Mouse (Mus musculus): ENCODE measurements around the gene Pfkfb3. TPM values are rescaled to one million over a fixed set of nuclear protein-coding genes. Genes with fewer than 3 reads are reported as not detected.

Pfkfb3 gene
- polyA plus RNA-seq, 1 experiment from 2014 or later, result 12.6 TPM

DNA sequence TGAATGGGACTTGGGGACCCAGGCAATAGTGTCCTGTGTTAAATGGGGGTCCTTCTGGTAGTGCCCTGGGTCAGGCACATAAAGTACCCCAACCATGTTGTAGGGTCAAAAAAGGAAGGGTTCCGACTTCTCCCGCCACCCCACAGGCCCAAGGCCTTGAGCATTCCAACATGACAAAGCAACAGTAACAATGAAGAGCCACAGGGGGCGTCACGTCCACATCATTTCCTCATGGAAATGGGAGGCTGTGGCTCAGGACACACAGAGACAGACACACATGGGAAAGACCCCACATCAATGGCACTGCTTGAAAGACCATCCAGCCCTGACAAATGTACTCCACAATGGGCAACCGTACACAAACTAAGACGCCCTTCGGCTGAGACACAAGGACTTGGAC, 78.6 kb downstream of the Pfkfb3 start:
- Histone ChIP-seq H3K4me2 (no peak overlapping the region), H3K36me3 (peaks cover 95% of the 10 kb centered on the region)
- 83% methylated on average over 7 of the region's 7 CpGs for WGBS

DNA sequence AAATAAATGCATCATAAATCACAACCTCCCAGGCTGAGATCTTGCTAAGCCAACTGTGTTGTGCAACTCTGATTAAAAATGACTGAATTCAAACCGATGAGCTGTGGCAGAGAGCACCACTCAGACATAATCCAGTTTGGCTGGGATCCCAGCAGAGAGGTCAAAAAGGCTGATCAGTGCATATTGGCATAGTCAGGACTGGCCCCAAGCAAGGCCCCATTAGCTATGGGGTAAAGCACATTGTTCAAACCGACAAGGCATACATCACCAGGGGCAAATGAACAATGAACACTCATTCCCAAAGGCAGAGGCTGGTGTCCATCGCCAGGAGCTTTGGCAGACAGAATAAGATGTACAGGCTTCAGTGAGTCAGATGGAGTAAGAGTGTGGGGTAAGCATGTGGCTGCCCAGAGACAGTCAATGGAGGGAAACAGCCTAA, 89.2 kb downstream of the Pfkfb3 start:
- ATAC-seq (ENCODE audit: insufficient number of reproducible peaks, low FRiP score), result no peak
- 70% methylated on average over 3 of the region's 3 CpGs for WGBS

More for the DNA sequence above, 78.6 kb downstream of the Pfkfb3 start:
- H3K9me3 ChIP-seq (replicated peaks), result no peaks in the 10 kb centered on the region
- H3K27me3 ChIP-seq (replicated peaks), result no peaks in the 10 kb centered on the region
- no peak for ATAC-seq (ENCODE audit: insufficient number of reproducible peaks, low FRiP score)
- H3K4me3 ChIP-seq, result no peak overlapping the region
- no peak overlapping the region for H3K27ac ChIP-seq (ENCODE audit: poor library complexity, severe bottlenecking)
- H3K4me1 ChIP-seq (replicated peaks), result no peaks in the 10 kb centered on the region
- no peak overlapping the region for H3K9ac ChIP-seq

DNA sequence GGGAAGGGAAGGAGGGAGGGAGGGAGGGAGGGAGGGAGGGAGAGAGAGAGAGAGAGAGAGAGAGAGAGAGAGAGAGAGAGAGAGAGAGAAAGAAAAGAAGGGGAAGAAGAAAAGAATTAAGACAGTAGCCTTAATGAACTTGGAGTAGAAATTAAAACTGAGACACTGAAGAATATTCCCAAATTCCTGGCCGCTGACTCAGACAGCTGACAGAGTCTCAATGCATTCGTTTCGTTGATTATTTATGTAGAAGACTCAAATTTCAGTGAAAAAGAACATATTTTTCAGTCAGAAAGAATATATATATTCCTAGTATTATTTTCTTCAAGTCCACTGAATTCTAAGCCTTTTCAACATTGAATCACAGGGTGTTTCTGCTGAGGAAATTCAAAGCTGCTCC, 92.9 kb downstream of the Pfkfb3 start:
- ATAC-seq (ENCODE audit: insufficient number of reproducible peaks, low FRiP score), result no peak
- H3K36me3 ChIP-seq, result no peaks in the 10 kb centered on the region
- H3K9me3 ChIP-seq (replicated peaks), result no peaks in the 10 kb centered on the region
- H3K4me1 ChIP-seq (replicated peaks), result peaks cover 6% of the 10 kb centered on the region; the same call in 1 of the 2 replicates
- no peak overlapping the region for H3K27ac ChIP-seq (ENCODE audit: poor library complexity, severe bottlenecking)
- H3K4me3 ChIP-seq, result no peak overlapping the region
- H3K4me2 ChIP-seq, result no peak overlapping the region
- H3K27me3 ChIP-seq (replicated peaks), result no peaks in the 10 kb centered on the region
- H3K9ac ChIP-seq, result no peak overlapping the region
- 66% methylated on average over 3 of the region's 3 CpGs for WGBS

More for the DNA sequence above, 89.2 kb downstream of the Pfkfb3 start:
- H3K9me3 ChIP-seq (replicated peaks), result no peaks in the 10 kb centered on the region
- no peak overlapping the region for H3K27ac ChIP-seq (ENCODE audit: poor library complexity, severe bottlenecking)
- no peak overlapping the region for H3K9ac ChIP-seq
- 0 out of 2 replicates have a peak, but pooled peaks cover 4% of the 10 kb centered on the region for H3K36me3 ChIP-seq
- H3K4me2 ChIP-seq, result no peak overlapping the region
- no peak overlapping the region for H3K4me3 ChIP-seq
- no peaks in the 10 kb centered on the region for H3K4me1 ChIP-seq (replicated peaks)
- no peaks in the 10 kb centered on the region for H3K27me3 ChIP-seq (replicated peaks)

DNA sequence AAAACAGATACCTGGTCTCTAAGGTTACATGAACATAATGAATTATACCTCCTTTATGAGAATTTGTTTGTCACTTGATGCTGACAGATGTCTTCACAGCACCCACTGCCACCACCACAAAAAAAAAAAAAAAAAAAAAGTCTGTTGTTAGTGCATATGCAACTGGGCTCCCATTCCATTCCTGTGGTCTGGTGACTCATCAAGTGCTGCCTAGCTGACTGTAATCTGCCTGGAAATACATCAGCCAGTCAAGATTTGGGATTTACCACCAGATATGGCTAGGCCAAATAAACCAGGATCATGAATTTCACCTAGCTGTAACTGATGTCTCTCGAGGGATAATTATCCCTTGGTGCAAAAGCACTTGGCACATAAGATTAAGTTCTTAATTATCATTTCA, 95.4 kb downstream of the Pfkfb3 start:
- Histone ChIP-seq H3K4me1 (replicated peaks) (peaks cover 6% of the 10 kb centered on the region; the same call in 1 of the 2 replicates), H3K9ac (no peak overlapping the region), H3K9me3 (replicated peaks) (no peaks in the 10 kb centered on the region), H3K36me3 (no peaks in the 10 kb centered on the region), H3K27me3 (replicated peaks) (no peaks in the 10 kb centered on the region), H3K4me2 (no peak overlapping the region), H3K4me3 (no peak overlapping the region), H3K27ac (ENCODE audit: poor library complexity, severe bottlenecking) (no peak overlapping the region)
- no peak for ATAC-seq (ENCODE audit: insufficient number of reproducible peaks, low FRiP score)
- WGBS, result 75% methylated on average over 1 of the region's 1 CpGs

DNA sequence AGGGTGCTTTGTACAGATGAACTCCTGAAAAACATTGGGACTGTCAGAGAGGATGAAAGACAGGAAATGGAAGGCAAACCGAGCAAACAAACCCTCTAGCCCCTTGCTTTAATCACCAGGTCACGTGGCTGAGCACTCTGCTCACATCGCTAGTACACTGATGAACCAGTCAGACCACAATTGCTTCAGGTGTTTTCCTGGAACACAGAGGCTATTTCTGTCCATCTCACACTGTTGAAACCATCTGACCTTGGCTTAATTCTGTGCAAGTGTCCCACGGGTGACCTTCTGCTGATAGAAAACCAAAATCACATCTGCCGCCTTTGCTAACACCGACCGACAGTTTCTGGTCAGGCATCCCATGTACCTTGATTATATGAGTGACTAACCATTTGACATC, 96.0 kb downstream of the Pfkfb3 start:
- H3K36me3 ChIP-seq, result no peaks in the 10 kb centered on the region
- H3K9ac ChIP-seq, result no peak overlapping the region
- H3K4me2 ChIP-seq, result no peak overlapping the region
- H3K9me3 ChIP-seq (replicated peaks), result no peaks in the 10 kb centered on the region
- H3K4me1 ChIP-seq (replicated peaks), result peaks cover 6% of the 10 kb centered on the region; the same call in 1 of the 2 replicates
- no peaks in the 10 kb centered on the region for H3K27me3 ChIP-seq (replicated peaks)
- H3K4me3 ChIP-seq, result no peak overlapping the region
- ATAC-seq (ENCODE audit: insufficient number of reproducible peaks, low FRiP score), result no peak
- 55% methylated on average over 7 of the region's 7 CpGs for WGBS
- no peak overlapping the region for H3K27ac ChIP-seq (ENCODE audit: poor library complexity, severe bottlenecking)

DNA sequence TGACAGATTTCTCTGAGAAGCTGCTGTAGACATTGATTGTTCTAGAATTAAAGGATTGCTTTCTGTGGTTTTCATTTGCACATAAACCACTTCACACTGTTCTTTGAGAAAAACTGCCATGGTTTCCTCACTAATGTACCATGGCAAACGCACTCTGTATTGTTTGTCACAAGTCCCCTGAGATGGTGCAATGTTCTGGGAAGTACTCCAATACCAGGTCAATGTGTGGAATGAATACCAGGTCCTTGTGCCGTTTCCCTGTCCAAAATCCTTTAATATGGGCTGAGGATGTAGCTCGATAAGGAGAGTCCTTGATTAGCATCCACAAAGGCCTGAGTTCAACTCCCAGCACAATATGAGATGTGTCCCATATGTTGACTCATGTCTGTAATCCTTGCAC, 105.2 kb downstream of the Pfkfb3 start:
- H3K4me1 ChIP-seq (replicated peaks), result no peaks in the 10 kb centered on the region
- H3K9ac ChIP-seq, result no peak overlapping the region
- no peak overlapping the region for H3K4me3 ChIP-seq
- no peaks in the 10 kb centered on the region for H3K27me3 ChIP-seq (replicated peaks)
- no peak for ATAC-seq (ENCODE audit: insufficient number of reproducible peaks, low FRiP score)
- WGBS, result 74% methylated on average over 3 of the region's 3 CpGs
- no peaks in the 10 kb centered on the region for H3K36me3 ChIP-seq
- H3K4me2 ChIP-seq, result no peak overlapping the region
- H3K27ac ChIP-seq (ENCODE audit: poor library complexity, severe bottlenecking), result no peak overlapping the region
- no peaks in the 10 kb centered on the region for H3K9me3 ChIP-seq (replicated peaks)

DNA sequence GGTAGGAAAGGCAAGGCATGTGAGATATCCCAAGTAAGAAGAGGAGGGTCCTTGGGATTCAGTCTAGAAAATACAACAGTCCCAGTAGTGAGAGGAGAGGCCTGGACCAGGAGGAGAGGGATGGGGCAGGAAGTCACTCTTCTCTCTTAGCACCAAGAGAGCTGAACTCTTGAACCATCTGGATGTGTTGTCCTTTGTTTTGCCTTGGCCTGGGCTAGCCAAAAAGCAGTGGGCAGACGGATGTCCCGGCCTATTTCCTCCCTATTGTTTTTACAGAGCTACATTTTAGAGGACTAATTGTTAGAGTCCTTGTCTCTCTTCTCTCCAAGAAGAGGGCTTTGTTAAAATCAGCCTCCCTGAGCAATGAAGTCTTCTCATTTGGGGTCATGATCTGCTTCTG, 106.0 kb downstream of the Pfkfb3 start:
- Histone ChIP-seq H3K36me3 (no peaks in the 10 kb centered on the region), H3K27me3 (replicated peaks) (no peaks in the 10 kb centered on the region), H3K27ac (ENCODE audit: poor library complexity, severe bottlenecking) (no peak overlapping the region), H3K9me3 (replicated peaks) (no peaks in the 10 kb centered on the region), H3K9ac (no peak overlapping the region), H3K4me1 (replicated peaks) (no peaks in the 10 kb centered on the region), H3K4me2 (no peak overlapping the region), H3K4me3 (no peak overlapping the region)
- ATAC-seq (ENCODE audit: insufficient number of reproducible peaks, low FRiP score), result no peak
- WGBS, result 52% methylated on average over 2 of the region's 2 CpGs

DNA sequence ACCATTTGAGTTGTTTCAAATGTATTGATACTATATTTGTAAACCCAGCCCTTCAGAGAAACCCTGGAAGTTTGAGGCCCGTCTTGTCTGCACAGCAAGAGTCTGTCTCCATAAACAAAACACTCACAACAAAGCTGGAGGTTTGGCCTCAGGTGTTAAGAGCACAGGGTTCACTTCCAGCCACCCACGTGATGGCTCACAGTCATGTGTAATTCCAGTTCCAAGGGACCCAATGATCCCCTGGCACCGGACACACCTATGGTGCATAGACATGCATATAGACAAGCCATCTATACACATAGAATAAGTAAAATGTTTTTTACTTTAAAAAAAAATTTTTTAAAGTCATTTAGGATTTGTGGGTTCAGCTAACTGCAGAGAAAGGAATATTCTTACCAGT, 108.2 kb downstream of the Pfkfb3 start:
- 77% methylated on average over 3 of the region's 3 CpGs for WGBS
- Histone ChIP-seq H3K36me3 (no peaks in the 10 kb centered on the region), H3K4me1 (replicated peaks) (no peaks in the 10 kb centered on the region), H3K4me2 (no peak overlapping the region), H3K4me3 (no peak overlapping the region), H3K9me3 (replicated peaks) (no peaks in the 10 kb centered on the region), H3K9ac (no peak overlapping the region), H3K27me3 (replicated peaks) (no peaks in the 10 kb centered on the region), H3K27ac (ENCODE audit: poor library complexity, severe bottlenecking) (no peak overlapping the region)
- no peak for ATAC-seq (ENCODE audit: insufficient number of reproducible peaks, low FRiP score)

DNA sequence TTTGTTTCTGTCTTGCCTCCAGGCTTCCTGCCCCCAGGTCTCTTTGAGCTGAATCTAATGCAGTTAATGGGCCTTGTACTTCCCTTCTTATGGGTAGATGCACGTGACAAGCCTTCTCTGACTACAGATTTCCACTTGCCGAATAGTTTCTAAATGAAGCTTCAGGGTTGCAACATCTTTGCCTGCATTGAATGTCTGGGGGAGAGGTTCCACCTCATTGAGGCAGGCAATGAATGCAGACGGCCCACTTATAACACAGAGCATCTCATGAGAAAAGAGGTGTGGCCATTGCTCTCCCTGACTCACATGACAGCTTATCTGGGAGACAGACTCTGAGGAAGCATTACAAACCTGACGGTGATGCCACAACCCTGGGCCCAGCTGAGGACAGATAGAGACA, 112.0 kb downstream of the Pfkfb3 start:
- ATAC-seq (ENCODE audit: insufficient number of reproducible peaks, low FRiP score), result no peak
- Histone ChIP-seq H3K4me2 (no peak overlapping the region), H3K4me3 (no peak overlapping the region), H3K27me3 (replicated peaks) (no peaks in the 10 kb centered on the region), H3K9ac (no peak overlapping the region), H3K4me1 (replicated peaks) (no peaks in the 10 kb centered on the region), H3K27ac (ENCODE audit: poor library complexity, severe bottlenecking) (no peak overlapping the region), H3K9me3 (replicated peaks) (no peaks in the 10 kb centered on the region), H3K36me3 (no peaks in the 10 kb centered on the region)
- 50% methylated on average over 4 of the region's 4 CpGs for WGBS

DNA sequence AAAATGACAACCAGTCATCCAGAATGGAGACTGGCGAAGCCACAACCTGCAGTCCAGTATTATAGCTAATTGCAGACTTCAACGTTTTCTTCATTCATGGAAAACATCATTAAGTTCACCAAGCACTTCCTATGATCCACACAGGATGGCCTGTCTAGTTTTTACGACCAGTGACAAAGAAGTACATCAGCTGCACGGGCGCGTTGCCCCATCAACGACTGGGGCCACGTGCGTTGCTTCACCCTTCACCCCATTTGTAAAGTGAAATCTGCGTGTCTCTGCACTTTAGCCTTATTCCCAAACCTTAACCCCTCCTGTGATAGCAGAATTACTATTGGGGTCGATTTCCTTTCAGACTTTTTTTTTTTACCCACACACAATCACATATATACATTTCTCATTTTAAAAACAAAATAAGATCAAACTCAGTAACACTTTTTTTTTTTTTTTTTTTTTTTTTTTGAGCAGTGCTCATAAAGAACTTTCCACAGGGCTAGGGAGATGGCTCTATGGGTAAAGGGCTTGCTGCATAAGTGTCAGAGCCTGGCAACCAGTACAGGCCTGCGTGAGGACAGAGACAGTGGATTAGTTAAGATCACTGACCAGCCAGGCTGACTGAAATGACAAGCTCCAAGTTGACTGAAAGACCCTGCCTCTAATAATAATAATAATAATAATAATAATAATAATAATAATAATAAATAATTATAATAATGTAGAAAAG, 115.5 kb downstream of the Pfkfb3 start:
- no peaks in the 10 kb centered on the region for H3K36me3 ChIP-seq
- H3K27me3 ChIP-seq (replicated peaks), result no peaks in the 10 kb centered on the region
- H3K4me1 ChIP-seq (replicated peaks), result no peaks in the 10 kb centered on the region
- no peak overlapping the region for H3K9ac ChIP-seq
- H3K27ac ChIP-seq (ENCODE audit: poor library complexity, severe bottlenecking), result no peak overlapping the region
- no peak for ATAC-seq (ENCODE audit: insufficient number of reproducible peaks, low FRiP score)
- H3K9me3 ChIP-seq (replicated peaks), result 0 out of 2 replicates have a peak, but pooled peaks cover 3% of the 10 kb centered on the region
- no peak overlapping the region for H3K4me2 ChIP-seq
- WGBS, result 82% methylated on average over 12 of the region's 12 CpGs
- H3K4me3 ChIP-seq, result no peak overlapping the region

DNA sequence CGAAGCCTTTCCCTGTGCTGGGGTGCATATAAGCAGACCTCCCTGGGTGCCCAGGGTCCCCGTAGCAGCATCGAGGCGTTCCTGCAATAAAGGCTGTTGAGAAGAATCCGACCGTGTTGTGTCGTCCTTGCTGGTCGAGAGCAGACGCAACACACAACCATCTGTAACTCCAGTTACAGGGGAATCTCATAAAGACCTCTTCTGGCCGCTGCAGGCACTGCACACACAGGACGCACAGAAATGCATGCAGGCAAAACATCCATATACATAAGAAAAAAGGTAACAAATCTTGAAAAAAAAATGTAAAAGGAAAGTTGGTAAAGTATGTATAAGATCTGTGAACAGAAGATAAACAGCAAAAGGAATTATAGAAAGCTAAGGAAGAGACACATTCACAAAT, 117.5 kb downstream of the Pfkfb3 start:
- Histone ChIP-seq H3K9ac (no peak overlapping the region), H3K4me2 (no peak overlapping the region), H3K36me3 (no peaks in the 10 kb centered on the region), H3K4me1 (replicated peaks) (no peaks in the 10 kb centered on the region; the same call in 1 of the 2 replicates), H3K27ac (ENCODE audit: poor library complexity, severe bottlenecking) (no peak overlapping the region), H3K27me3 (replicated peaks) (no peaks in the 10 kb centered on the region), H3K9me3 (replicated peaks) (0 out of 2 replicates have a peak, but pooled peaks cover 3% of the 10 kb centered on the region), H3K4me3 (no peak overlapping the region)
- ATAC-seq (ENCODE audit: insufficient number of reproducible peaks, low FRiP score), result no peak
- 92% methylated on average over 11 of the region's 11 CpGs for WGBS

DNA sequence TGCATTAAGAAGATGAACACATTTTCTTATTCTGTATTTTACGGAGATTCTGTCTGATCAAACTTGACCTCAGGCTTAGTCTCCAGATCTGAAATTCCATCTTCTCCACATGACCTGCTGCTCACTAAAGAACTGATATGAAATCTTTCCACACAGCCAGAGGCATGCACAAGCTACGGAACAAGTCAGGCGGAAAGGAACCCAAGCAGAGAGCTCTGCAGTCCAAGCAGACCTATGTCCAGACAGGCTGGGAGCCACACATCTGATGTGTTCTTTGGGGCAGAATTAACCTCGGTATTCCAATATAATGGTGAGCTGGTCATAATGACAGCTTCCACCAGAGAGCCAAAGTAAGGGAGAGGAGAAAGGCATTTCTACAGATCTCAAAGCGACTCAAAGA, 120.5 kb downstream of the Pfkfb3 start:
- Histone ChIP-seq H3K36me3 (no peaks in the 10 kb centered on the region), H3K9ac (no peak overlapping the region), H3K9me3 (replicated peaks) (0 out of 2 replicates have a peak, but pooled peaks cover 3% of the 10 kb centered on the region), H3K4me2 (no peak overlapping the region), H3K27me3 (replicated peaks) (no peaks in the 10 kb centered on the region), H3K4me3 (no peak overlapping the region), H3K27ac (ENCODE audit: poor library complexity, severe bottlenecking) (no peak overlapping the region), H3K4me1 (replicated peaks) (peaks cover 19% of the 10 kb centered on the region)
- 71% methylated on average over 5 of the region's 5 CpGs for WGBS
- no peak for ATAC-seq (ENCODE audit: insufficient number of reproducible peaks, low FRiP score)
